ENCODE assay signal across 1 mouse cellular context in genomic region chr11:108244241-108244640, GRCm38 (mm10).
A peak's percentile ranks its signal among the peaks of the same experiment; 100 is the strongest.
TF ChIP-seq lines count a peak whose summit lies in the region.

No protein-coding gene starts in this region.

TF ChIP-seq in MEL, 35 proteins besides CTCF, POLR2A, EP300 and RAD21 (continued from another document):
- peak; percentile 70 for TF ChIP-seq ELF1 (IDR thresholded peaks at IDR 0.05; ENCODE audit: low read depth, low read length)
- peak; percentile 79 for TF ChIP-seq HCFC1 (IDR thresholded peaks at IDR 0.05; ENCODE audit: low read depth, low read length)
- no peak for TF ChIP-seq POLR2AphosphoS5 (IDR thresholded peaks at IDR 0.05; ENCODE audit: borderline replicate concordance, low read depth, low read length)
- TF ChIP-seq GATA1 (IDR thresholded peaks at IDR 0.05; ENCODE audit: low read depth, low read length): peak; percentile 93
- TF ChIP-seq ZNF384 (IDR thresholded peaks at IDR 0.05; ENCODE audit: low read depth, low read length): no peak
